Mouse (Mus musculus) liver, postnatal 0 days (tissue): ENCODE results near the gene Lctl.

Experiments
- CTCF ChIP-seq: sonication (generic); IDR thresholded peaks from 2 replicates; pipeline ENCODE4 v1.5.1; 2016; ENCODE audit warnings: antibody characterized with exemption, low read depth
- EP300 ChIP-seq: IDR thresholded peaks from 2 replicates; pipeline ENCODE4 v1.6.1; 2016; ENCODE audit warnings: antibody characterized with exemption, low read depth, mild to moderate bottlenecking

DNA sequence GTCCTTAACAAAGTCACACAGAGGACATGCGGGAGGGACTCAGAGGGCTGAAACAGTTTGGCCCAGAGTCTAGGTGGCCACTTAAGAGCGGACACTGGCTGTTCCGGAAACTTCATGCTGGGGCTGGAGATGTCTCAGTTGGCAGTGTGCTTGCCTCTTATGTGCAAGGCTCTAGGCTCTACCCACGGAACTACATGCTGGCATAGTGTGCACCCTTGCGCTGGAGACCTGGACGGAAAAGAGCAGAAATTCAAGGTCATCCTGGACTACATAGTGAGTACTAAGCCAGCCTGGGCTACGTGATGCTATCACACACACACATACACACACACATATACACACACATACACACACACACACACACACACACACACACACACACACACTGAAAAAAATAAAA is 28.6 kb upstream of the Lctl start:
- no peak for TF ChIP-seq CTCF
- no peak for TF ChIP-seq EP300
